Mouse (Mus musculus) kidney, postnatal 0 days (tissue): Measurements from ENCODE around the gene Gm5767. TPM values are rescaled to one million over a fixed set of nuclear protein-coding genes. Genes with fewer than 3 reads are reported as not detected.
A peak's percentile ranks its signal among the peaks of the same experiment; 100 is the strongest.

Experiments
- ATAC-seq: fragments of 200-750 bp; cut with Nextera tagmentation; replicated peaks from 2 replicates; pipeline ENCODE4 v1.8.0; 2017; ENCODE audit warnings: low read depth, moderate number of reproducible peaks, moderate TSS enrichment, moderate library complexity; ENCODE audit not compliant: low FRiP score
- DNase-seq: peaks from one replicate; pipeline ENCODE4 v3.0.0-alpha.2; 2016; ENCODE audit warnings: low spot score
- H3K27ac ChIP-seq: fragments of 300-500 bp; sonication (generic); 2 replicates; pipeline ENCODE4 v1.5.1; 2014; ENCODE audit warnings: mild to moderate bottlenecking
- H3K27me3 ChIP-seq: fragments of 300-500 bp; sonication (generic); 2 replicates; pipeline ENCODE4 v1.6.1; 2014; ENCODE audit warnings: low read length, mixed read lengths; ENCODE audit not compliant: insufficient read depth
- H3K36me3 ChIP-seq: fragments of 300-500 bp; sonication (generic); 2 replicates; pipeline ENCODE4 v1.6.1; 2014; ENCODE audit warnings: low read length, mixed read lengths; ENCODE audit not compliant: insufficient read depth
- H3K4me1 ChIP-seq: fragments of 300-500 bp; sonication (generic); replicated peaks from 2 replicates; pipeline ENCODE4 v1.6.1; 2014; ENCODE audit warnings: antibody characterized with exemption, low read length, mixed read lengths; ENCODE audit not compliant: insufficient read depth
- H3K4me2 ChIP-seq: fragments of 300-500 bp; sonication (generic); 2 replicates; pipeline ENCODE4 v1.6.1; 2014; ENCODE audit warnings: mild to moderate bottlenecking, low read length, moderate library complexity, mixed read lengths
- H3K4me3 ChIP-seq: fragments of 300-500 bp; sonication (generic); replicated peaks from 2 replicates; pipeline ENCODE4 v1.5.1; 2014; ENCODE audit warnings: low read depth, low read length
- H3K9ac ChIP-seq: fragments of 300-500 bp; sonication (generic); 2 replicates; pipeline ENCODE4 v1.6.1; 2014; ENCODE audit warnings: low read depth, low read length
- H3K9me3 ChIP-seq: fragments of 300-500 bp; sonication (generic); replicated peaks from 2 replicates; pipeline ENCODE4 v1.6.1; 2016; ENCODE audit warnings: low read length, inconsistent platforms, mixed read lengths
- CTCF ChIP-seq: IDR thresholded peaks from 2 replicates; pipeline ENCODE4 v1.5.1; 2016; ENCODE audit warnings: antibody characterized with exemption, low read depth, mild to moderate bottlenecking, moderate library complexity
- WGBS: fragments of 180-500 bp; shearing (Covaris S2); extraction: QIAGEN DNeasy Blood & Tissue Kit; methylation state at CpG from one replicate; pipeline ENCODE4 v1.1.7; 2014; 5-methylcytosine and 5-hydroxymethylcytosine counted together
- polyA plus RNA-seq: library from polyadenylated mRNA; unstranded; fragments of >200 nt; fragmentation: Nextera tagmentation; extraction: Ambion mirVana; gene quantifications from 2 replicates; pipeline ENCODE4 v1.2.1, GENCODE M21; 2015

Gene Gm5767
- polyA plus RNA-seq, 1 experiment from 2014 or later = not detected

DNA sequence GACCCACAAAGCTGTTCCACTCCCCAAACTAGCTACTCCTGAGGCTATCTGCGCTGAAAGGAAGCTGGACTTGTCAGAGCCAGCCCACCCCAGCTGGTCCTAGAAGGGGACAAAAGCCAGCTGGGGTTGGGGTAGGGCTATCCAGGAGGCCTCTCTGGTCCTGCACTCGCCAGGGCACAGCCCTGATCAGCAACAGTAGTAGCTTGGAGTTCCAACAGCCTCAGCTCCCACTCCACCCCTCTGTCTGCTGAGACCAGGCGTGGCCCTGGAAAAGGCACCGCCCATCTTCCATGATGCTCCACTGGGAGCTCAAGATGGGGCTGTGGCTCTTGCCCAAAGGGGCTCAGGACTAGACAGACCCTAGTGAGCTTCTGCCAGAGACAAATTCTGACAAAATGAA is 12.8 kb upstream of the Gm5767 start:
- Histone ChIP-seq H3K4me2 (no peak overlapping the region; the same call in 1 of the 2 replicates), H3K27ac (peak overlapping the region; percentile 60; the same call in 1 of the 2 replicates), H3K9me3 (no peaks in the 10 kb centered on the region), H3K27me3 (no peaks in the 10 kb centered on the region), H3K4me1 (peaks cover 24% of the 10 kb centered on the region), H3K9ac (no peak overlapping the region), H3K36me3 (no peaks in the 10 kb centered on the region), H3K4me3 (no peak overlapping the region)
- WGBS = 57% methylated on average over 4 of the region's 4 CpGs
- no peak for ATAC-seq
- no peak for TF ChIP-seq CTCF
- no peak for DNase-seq

GRCm38 (mm10) chr16:8668386-8668785 is 12.2 kb upstream of the Gm5767 start:
- H3K27ac ChIP-seq = no peak overlapping the region
- H3K4me1 ChIP-seq = peaks cover 24% of the 10 kb centered on the region
- no peak overlapping the region for H3K9ac ChIP-seq
- WGBS = 89% methylated on average over 2 of the region's 2 CpGs
- no peak for TF ChIP-seq CTCF
- no peak for DNase-seq
- no peaks in the 10 kb centered on the region for H3K27me3 ChIP-seq
- H3K4me2 ChIP-seq = no peak overlapping the region
- H3K36me3 ChIP-seq = no peaks in the 10 kb centered on the region
- no peaks in the 10 kb centered on the region for H3K9me3 ChIP-seq
- ATAC-seq = no peak
- no peak overlapping the region for H3K4me3 ChIP-seq

DNA sequence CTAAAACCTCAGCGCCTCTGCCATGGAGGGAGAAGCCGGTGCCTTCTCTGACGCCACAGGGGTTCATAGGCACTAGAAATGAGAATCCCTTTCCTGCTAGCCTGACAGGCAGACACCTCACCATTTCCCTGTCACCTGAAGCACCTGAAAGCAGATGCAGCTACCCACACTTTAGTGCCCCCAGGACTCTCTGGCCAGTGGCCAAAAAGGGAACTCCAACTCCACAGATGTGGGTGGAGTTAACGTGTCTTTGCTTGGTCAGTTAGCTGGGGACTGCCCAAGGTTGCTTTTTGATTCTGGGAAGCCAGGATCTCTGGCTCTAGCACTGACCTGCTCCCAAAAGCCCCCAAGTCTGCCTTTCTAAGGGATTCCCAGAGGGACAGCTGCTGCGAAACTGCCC is 11.1 kb upstream of the Gm5767 start:
- no peaks in the 10 kb centered on the region for H3K27me3 ChIP-seq
- H3K4me1 ChIP-seq = peaks cover 24% of the 10 kb centered on the region
- H3K9ac ChIP-seq = no peak overlapping the region
- H3K27ac ChIP-seq = no peak overlapping the region
- no peak for TF ChIP-seq CTCF
- DNase-seq = no peak
- H3K36me3 ChIP-seq = no peaks in the 10 kb centered on the region
- 57% methylated on average over 5 of the region's 5 CpGs for WGBS
- H3K4me2 ChIP-seq = peak overlapping the region; percentile 84; the same call in 1 of the 2 replicates
- ATAC-seq = no peak
- no peak overlapping the region for H3K4me3 ChIP-seq
- H3K9me3 ChIP-seq = no peaks in the 10 kb centered on the region

- DNase-seq = peak; percentile 39
- peak overlapping the region; percentile 85 for H3K27ac ChIP-seq
- H3K4me1 ChIP-seq = peaks cover 24% of the 10 kb centered on the region
- no peaks in the 10 kb centered on the region for H3K27me3 ChIP-seq
- no peak for ATAC-seq
- no peak for TF ChIP-seq CTCF
- H3K4me3 ChIP-seq = peak overlapping the region; percentile 59
- 0 out of 2 replicates have a peak overlapping the region, but pooled peaks have one; percentile 13 for H3K9ac ChIP-seq
- no peaks in the 10 kb centered on the region for H3K36me3 ChIP-seq
- H3K9me3 ChIP-seq = no peaks in the 10 kb centered on the region
- H3K4me2 ChIP-seq = peak overlapping the region; percentile 84
- 14% methylated on average over 14 of the region's 15 CpGs for WGBS
Measured at GRCm38 (mm10) chr16:8670041-8671035, 10.2 kb upstream of the Gm5767 start.

GRCm38 (mm10) chr16:8671551-8672349 is 8.8 kb upstream of the Gm5767 start, which contains the start of gene Carhsp1:
Gene Carhsp1 (minus strand): TSS chr16:8672155.
- peak; percentile 96 for DNase-seq
- Histone ChIP-seq H3K9me3 (no peaks in the 10 kb centered on the region), H3K4me2 (peak within 1 kb of the TSS; percentile 84), H3K36me3 (no peaks in the 10 kb centered on the region), H3K27me3 (no peaks in the 10 kb centered on the region), H3K4me3 (peak within 1 kb of the TSS; percentile 59), H3K27ac (peak within 1 kb of the TSS; percentile 85), H3K4me1 (peaks cover 23% of the 10 kb centered on the region), H3K9ac (peak within 1 kb of the TSS; percentile 63)
- TF ChIP-seq CTCF = peak; percentile 54
- peak; percentile 89 for ATAC-seq
- WGBS = under 1% methylated on average over 67 of the region's 67 CpGs

DNA sequence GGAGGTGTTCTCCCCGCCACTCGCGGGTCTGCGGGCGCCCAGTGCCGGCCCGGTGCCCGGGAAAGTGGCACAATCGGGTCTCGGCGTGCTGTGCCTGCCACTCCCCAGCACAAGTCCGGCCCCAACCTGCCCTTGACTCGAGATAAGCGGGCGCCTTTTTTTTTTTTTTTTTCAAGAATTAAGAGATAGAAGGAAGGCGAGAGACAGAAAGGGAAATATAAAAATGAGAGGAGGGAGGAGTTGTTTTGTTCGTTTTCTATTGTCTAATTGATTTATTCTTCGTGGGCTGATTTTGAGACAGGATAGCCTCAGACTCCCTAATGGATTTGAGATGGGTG is 8.3 kb upstream of the Gm5767 start:
- no peak for TF ChIP-seq CTCF
- no peak for ATAC-seq
- H3K4me2 ChIP-seq = peak overlapping the region; percentile 84
- H3K9me3 ChIP-seq = no peaks in the 10 kb centered on the region
- under 1% methylated on average over 18 of the region's 18 CpGs for WGBS
- H3K4me1 ChIP-seq = peaks cover 18% of the 10 kb centered on the region
- no peaks in the 10 kb centered on the region for H3K36me3 ChIP-seq
- no peak for DNase-seq
- no peaks in the 10 kb centered on the region for H3K27me3 ChIP-seq
- peak overlapping the region; percentile 63; the same call in 1 of the 2 replicates for H3K9ac ChIP-seq
- H3K4me3 ChIP-seq = peak overlapping the region; percentile 59
- H3K27ac ChIP-seq = no peak overlapping the region
